Mouse (Mus musculus): ENCODE measurements at regions not wholly inside any gene's neighbourhood (a gene's known extent, or its start where the extent isn't known, plus 50 kb on each side); places are given as distances from the start of the nearest gene placed in this dataset.

GRCm38 (mm10) chr10:126249176-126249575 is 283.2 kb downstream of the Lrig3 start:
- no peak for TF ChIP-seq FLI1 (IDR thresholded peaks at IDR 0.05; ENCODE audit: low read length)
- TF ChIP-seq GATA1 (IDR thresholded peaks at IDR 0.05; ENCODE audit: borderline replicate concordance, low read length) = no peak

All from megakaryocyte, embryonic 14.5 days (primary cell).